Mouse (Mus musculus): ENCODE data around the gene Plekha3.

- TF ChIP-seq CTCF (IDR thresholded peaks at IDR 0.05; ENCODE audit: low read depth), result no peak
- no peak for TF ChIP-seq EP300 (IDR thresholded peaks at IDR 0.05; ENCODE audit: low read depth)
Observed at GRCm38 (mm10) chr2:76648666-76649141, 26.4 kb upstream of the Plekha3 start.
